Mouse (Mus musculus): ENCODE data around the gene Srrt. TPM values are rescaled to one million over a fixed set of nuclear protein-coding genes. Genes with fewer than 3 reads are reported as not detected.
A peak's percentile ranks its signal among the peaks of the same experiment; 100 is the strongest.

Srrt gene
- polyA plus RNA-seq, 2 experiments: 50.2 to 93.4 TPM

- TF ChIP-seq EP300 (IDR thresholded peaks at IDR 0.05; ENCODE audit: low read depth): no peak
- TF ChIP-seq CTCF (IDR thresholded peaks at IDR 0.05; ENCODE audit: low read depth): no peak
- H3K36me3 ChIP-seq (replicated peaks; ENCODE audit: control insufficient read depth, insufficient read depth, low read depth): no peaks in the 10 kb centered on the region
- H3K4me2 ChIP-seq (ENCODE audit: low read depth): no peak overlapping the region
- no peak for DNase-seq (ENCODE audit: low read depth in 3 of 3, low spot score in 3 of 3)
- ATAC-seq (ENCODE audit: insufficient read depth): no peak
- H3K27ac ChIP-seq: no peak overlapping the region
- no peaks in the 10 kb centered on the region for H3K9me3 ChIP-seq (ENCODE audit: control insufficient read depth, low read length)
- H3K27me3 ChIP-seq (ENCODE audit: control insufficient read depth, insufficient read depth, low read length): no peaks in the 10 kb centered on the region
- no peak overlapping the region for H3K9ac ChIP-seq (replicated peaks)
- no peak overlapping the region for H3K4me3 ChIP-seq (ENCODE audit: insufficient read depth in 1 of 2, low read depth in 2 of 2, low read length in 2 of 2)
- WGBS (ENCODE audit: insufficient replicate concordance): 19% methylated on average over 15 of the region's 18 CpGs
- H3K4me1 ChIP-seq (replicated peaks; ENCODE audit: control insufficient read depth in 2 of 2, insufficient read depth in 2 of 2, low read length in 1 of 2): peaks cover 2 to 13% of the 10 kb centered on the region in 2 experiments; a peak in 2 of 4 replicates
Measured at GRCm38 (mm10) chr5:137268131-137268910, 39.2 kb downstream of the Srrt start.

DNA sequence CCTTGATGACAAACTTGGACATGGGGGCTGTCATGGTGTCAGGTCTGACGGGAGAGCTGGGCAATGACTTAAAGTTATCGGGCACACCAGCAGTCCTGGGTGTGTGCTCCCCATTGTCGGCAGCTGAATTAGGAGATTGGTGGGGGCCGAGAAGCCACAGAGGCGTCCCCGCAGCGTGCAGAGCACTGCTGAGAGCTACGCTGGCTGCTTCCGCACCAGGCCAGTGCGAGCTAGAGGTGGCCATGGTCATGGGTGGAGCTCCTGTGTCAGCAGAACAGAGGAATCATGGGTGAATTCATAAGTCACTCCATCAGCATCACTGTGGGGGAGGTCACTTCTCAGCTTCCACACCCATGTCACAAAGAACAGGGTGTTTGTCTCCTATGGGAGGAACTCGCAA, 42.7 kb downstream of the Srrt start:
- no peak overlapping the region for H3K27ac ChIP-seq
- 49% methylated on average over 11 of the region's 11 CpGs for WGBS (ENCODE audit: insufficient replicate concordance)

GRCm38 (mm10) chr5:137263897-137264720, 43.4 kb downstream of the Srrt start:
- Histone ChIP-seq H3K4me3 (ENCODE audit: insufficient read depth in 1 of 2, low read depth in 2 of 2, low read length in 2 of 2) (no peak overlapping the region), H3K27me3 (ENCODE audit: control insufficient read depth, insufficient read depth, low read length) (no peaks in the 10 kb centered on the region), H3K4me2 (ENCODE audit: low read depth) (no peak overlapping the region), H3K9ac (replicated peaks) (no peak overlapping the region), H3K9me3 (ENCODE audit: control insufficient read depth, low read length) (no peaks in the 10 kb centered on the region), H3K27ac (no peak overlapping the region), H3K36me3 (replicated peaks; ENCODE audit: control insufficient read depth, insufficient read depth, low read depth) (no peaks in the 10 kb centered on the region), H3K4me1 (replicated peaks; ENCODE audit: control insufficient read depth in 2 of 2, insufficient read depth in 2 of 2, low read length in 1 of 2) (peaks cover 2 to 13% of the 10 kb centered on the region in 2 experiments; a peak in 2 of 4 replicates)
- 26% methylated on average over 14 of the region's 14 CpGs for WGBS (ENCODE audit: insufficient replicate concordance)
- peak; percentile 11; the same call in 1 of the 2 replicates for ATAC-seq (ENCODE audit: insufficient read depth)
- no peak for DNase-seq (ENCODE audit: low read depth in 3 of 3, low spot score in 3 of 3)
- TF ChIP-seq CTCF (IDR thresholded peaks at IDR 0.05; ENCODE audit: low read depth): no peak
- TF ChIP-seq EP300 (IDR thresholded peaks at IDR 0.05; ENCODE audit: low read depth): no peak

More for the DNA sequence above, 42.7 kb downstream of the Srrt start:
- ATAC-seq (ENCODE audit: insufficient read depth) (peak; percentile 31; the same call in 1 of the 2 replicates), DNase-seq (ENCODE audit: low read depth in 3 of 3, low spot score in 3 of 3) (no peak)
- Histone ChIP-seq H3K36me3 (replicated peaks; ENCODE audit: control insufficient read depth, insufficient read depth, low read depth) (no peaks in the 10 kb centered on the region), H3K27me3 (ENCODE audit: control insufficient read depth, insufficient read depth, low read length) (no peaks in the 10 kb centered on the region), H3K4me1 (replicated peaks; ENCODE audit: control insufficient read depth in 2 of 2, insufficient read depth in 2 of 2, low read length in 1 of 2) (peaks cover 2 to 13% of the 10 kb centered on the region in 2 experiments; a peak in 2 of 4 replicates), H3K9me3 (ENCODE audit: control insufficient read depth, low read length) (no peaks in the 10 kb centered on the region), H3K4me2 (ENCODE audit: low read depth) (peak overlapping the region; percentile 4; the same call in 1 of the 2 replicates), H3K4me3 (ENCODE audit: insufficient read depth in 1 of 2, low read depth in 2 of 2, low read length in 2 of 2) (no peak overlapping the region), H3K9ac (replicated peaks) (no peak overlapping the region)
- TF ChIP-seq CTCF (IDR thresholded peaks at IDR 0.05; ENCODE audit: low read depth) (no peak), EP300 (IDR thresholded peaks at IDR 0.05; ENCODE audit: low read depth) (no peak)

Small RNAs within 50 kb of the gene (microRNA-seq; reads per million reads assigned to microRNA genes)
- gene Mir7036: not detected
- 1.3 reads per million for gene Mir8116

Other genes starting within 250 kb of the Srrt start
- gene Serpine1, start 235.4 kb downstream of the Srrt start, polyA plus RNA-seq (2012; rRNA removed): 0.14 and 0.23 TPM in 2 replicates
- gene Serpine1, start 235.4 kb downstream of the Srrt start, polyA plus RNA-seq (2014; fragmentation: Nextera tagmentation; extraction: Ambion mirVana): not detected in 2 replicates
- 3.7 and 5.4 TPM in 2 replicates for gene Trim56, start 191.5 kb downstream of the Srrt start, polyA plus RNA-seq (2012; rRNA removed)
- 7.8 and 8.4 TPM in 2 replicates for gene Trim56, start 191.5 kb downstream of the Srrt start, polyA plus RNA-seq (2014; fragmentation: Nextera tagmentation; extraction: Ambion mirVana)
- not detected in 2 replicates for gene Muc3, start 158.4 kb downstream of the Srrt start, polyA plus RNA-seq (2012; rRNA removed)
- gene Muc3, start 158.4 kb downstream of the Srrt start, polyA plus RNA-seq (2014; fragmentation: Nextera tagmentation; extraction: Ambion mirVana): not detected in 2 replicates
- gene Muc3a, start 95.3 kb downstream of the Srrt start, polyA plus RNA-seq (2012; rRNA removed): 0.06 TPM in 2 replicates
- not detected in 2 replicates for gene Muc3a, start 95.3 kb downstream of the Srrt start, polyA plus RNA-seq (2014; fragmentation: Nextera tagmentation; extraction: Ambion mirVana)
- gene Ache, start 20.2 kb downstream of the Srrt start, polyA plus RNA-seq (2012; rRNA removed): 18.1 and 20.5 TPM in 2 replicates
- 12.4 and 16.6 TPM in 2 replicates for gene Ache, start 20.2 kb downstream of the Srrt start, polyA plus RNA-seq (2014; fragmentation: Nextera tagmentation; extraction: Ambion mirVana)
- gene Ufsp1, start 13.0 kb downstream of the Srrt start, polyA plus RNA-seq (2012; rRNA removed): 8.2 and 9.4 TPM in 2 replicates
- gene Ufsp1, start 13.0 kb downstream of the Srrt start, polyA plus RNA-seq (2014; fragmentation: Nextera tagmentation; extraction: Ambion mirVana): 6.3 and 7.9 TPM in 2 replicates
- 6.7 and 7.2 TPM in 2 replicates for gene Trip6, start 6.7 kb upstream of the Srrt start, polyA plus RNA-seq (2012; rRNA removed)
- 4.9 and 6.4 TPM in 2 replicates for gene Trip6, start 6.7 kb upstream of the Srrt start, polyA plus RNA-seq (2014; fragmentation: Nextera tagmentation; extraction: Ambion mirVana)
- 2.2 and 2.4 TPM in 2 replicates for gene Slc12a9, start 25.9 kb upstream of the Srrt start, polyA plus RNA-seq (2012; rRNA removed)
- 1.2 TPM in 2 replicates for gene Slc12a9, start 25.9 kb upstream of the Srrt start, polyA plus RNA-seq (2014; fragmentation: Nextera tagmentation; extraction: Ambion mirVana)
- 7.8 and 8.2 TPM in 2 replicates for gene Ephb4, start 42.4 kb upstream of the Srrt start, polyA plus RNA-seq (2012; rRNA removed)
- gene Ephb4, start 42.4 kb upstream of the Srrt start, polyA plus RNA-seq (2014; fragmentation: Nextera tagmentation; extraction: Ambion mirVana): 5.7 and 6.6 TPM in 2 replicates
- gene Zan, start 169.4 kb upstream of the Srrt start, polyA plus RNA-seq (2012; rRNA removed): 0.19 and 0.22 TPM in 2 replicates
- gene Zan, start 169.4 kb upstream of the Srrt start, polyA plus RNA-seq (2014; fragmentation: Nextera tagmentation; extraction: Ambion mirVana): 0.06 and 0.13 TPM in 2 replicates
- gene Pop7, start 194.8 kb upstream of the Srrt start, polyA plus RNA-seq (2012; rRNA removed): 25.3 and 29.2 TPM in 2 replicates
- 34.6 and 36.5 TPM in 2 replicates for gene Pop7, start 194.8 kb upstream of the Srrt start, polyA plus RNA-seq (2014; fragmentation: Nextera tagmentation; extraction: Ambion mirVana)
- gene Gigyf1, start 210.9 kb upstream of the Srrt start, polyA plus RNA-seq (2012; rRNA removed): 4.6 and 5.7 TPM in 2 replicates
- 2.1 and 2.8 TPM in 2 replicates for gene Gigyf1, start 210.9 kb upstream of the Srrt start, polyA plus RNA-seq (2014; fragmentation: Nextera tagmentation; extraction: Ambion mirVana)
- 0.40 and 0.47 TPM in 2 replicates for gene Epo, start 225.6 kb upstream of the Srrt start, polyA plus RNA-seq (2012; rRNA removed)
- gene Epo, start 225.6 kb upstream of the Srrt start, polyA plus RNA-seq (2014; fragmentation: Nextera tagmentation; extraction: Ambion mirVana): 0.62 and 0.85 TPM in 2 replicates
- gene Gnb2, start 225.8 kb upstream of the Srrt start, polyA plus RNA-seq (2012; rRNA removed): 211 and 215 TPM in 2 replicates
- 151 and 157 TPM in 2 replicates for gene Gnb2, start 225.8 kb upstream of the Srrt start, polyA plus RNA-seq (2014; fragmentation: Nextera tagmentation; extraction: Ambion mirVana)
- gene Actl6b, start 245.8 kb upstream of the Srrt start, polyA plus RNA-seq (2012; rRNA removed): 0.15 TPM in 1 of 2 replicates, not detected in the other
- gene Actl6b, start 245.8 kb upstream of the Srrt start, polyA plus RNA-seq (2014; fragmentation: Nextera tagmentation; extraction: Ambion mirVana): not detected in 2 replicates